Mouse (Mus musculus) brain, embryonic 14.5 days (tissue): ENCODE data around the gene Sat2. TPM values are rescaled to one million over a fixed set of nuclear protein-coding genes. Genes with fewer than 3 reads are reported as not detected.
"Not testable (repeated sequence)": the region's sequence is repeated elsewhere in the genome, so short reads cannot be mapped to it uniquely, and the experiment has no call there.

Experiments
- DNase-seq: peaks from one replicate; pipeline ENCODE4 v3.0.0-alpha.2; 2011; ENCODE audit warnings: low read depth
- CTCF ChIP-seq: fragments of 200-500 bp; IDR thresholded peaks from 2 replicates; pipeline ENCODE4 v1.5.1; 2012; ENCODE audit warnings: inconsistent platforms, mild to moderate bottlenecking, moderate library complexity, borderline replicate concordance; ENCODE audit not compliant: insufficient read depth, insufficient read length; ENCODE audit errors: extremely low read depth
- POLR2A ChIP-seq: fragments of 200-500 bp; IDR thresholded peaks from 2 replicates; pipeline ENCODE4 v1.6.1; 2012; ENCODE audit warnings: mild to moderate bottlenecking, inconsistent platforms, borderline replicate concordance; ENCODE audit not compliant: poor library complexity, insufficient read depth, insufficient read length, severe bottlenecking; ENCODE audit errors: extremely low read depth
- polyA plus RNA-seq: library from polyadenylated mRNA; depleted of rRNA; stranded (reverse); fragments of >200 nt; gene quantifications from 2 replicates; pipeline ENCODE4 v1.2.3, GENCODE M21; 2012

Gene Sat2
- polyA plus RNA-seq, 1 experiment: 13.7 TPM

DNA sequence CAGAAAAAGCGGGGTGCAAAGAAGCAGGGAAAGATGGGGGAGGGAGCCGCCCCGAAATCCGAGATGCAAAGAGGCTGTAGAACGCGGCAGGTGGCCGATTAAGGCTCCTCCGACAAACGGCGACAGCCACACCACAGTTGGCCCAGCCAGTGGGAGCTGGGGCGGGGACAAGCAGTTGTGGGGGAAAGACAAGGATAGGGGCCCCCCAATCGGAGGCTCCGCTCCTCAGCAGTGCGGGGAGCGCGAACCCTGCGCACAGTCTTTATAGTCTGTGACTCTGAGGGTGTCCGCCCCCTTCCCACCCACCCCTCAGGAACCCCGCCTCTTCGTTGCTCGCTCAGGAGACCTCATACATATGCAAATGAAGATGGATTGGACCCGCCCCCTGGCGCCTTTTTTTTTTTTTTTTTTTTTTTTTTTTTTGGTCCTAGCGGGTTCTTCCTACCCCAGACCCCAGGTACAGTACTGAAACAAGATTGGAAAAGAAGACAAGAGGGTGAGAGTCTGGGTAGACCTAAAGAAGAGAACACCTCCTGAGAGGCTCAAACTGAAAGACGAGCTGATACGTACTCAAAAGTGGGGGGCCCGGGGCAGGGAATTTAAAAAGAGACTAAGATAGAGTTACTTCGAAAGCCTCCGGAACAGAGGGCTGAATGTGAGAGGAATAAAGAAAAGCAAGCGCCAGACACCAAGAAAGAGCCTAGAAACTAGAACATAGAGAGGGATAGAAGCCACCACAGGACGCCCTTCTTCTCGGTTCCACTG is 15.9 kb upstream of the Sat2 start, which contains the start of gene Atp1b2:
TSS of gene Atp1b2 (minus strand) at position 217 of the 765 bp plus-strand sequence.
- TF ChIP-seq CTCF (no peak), POLR2A (peak; percentile 99; the same call in 1 of the 2 replicates)
- DNase-seq: peak; percentile 97

DNA sequence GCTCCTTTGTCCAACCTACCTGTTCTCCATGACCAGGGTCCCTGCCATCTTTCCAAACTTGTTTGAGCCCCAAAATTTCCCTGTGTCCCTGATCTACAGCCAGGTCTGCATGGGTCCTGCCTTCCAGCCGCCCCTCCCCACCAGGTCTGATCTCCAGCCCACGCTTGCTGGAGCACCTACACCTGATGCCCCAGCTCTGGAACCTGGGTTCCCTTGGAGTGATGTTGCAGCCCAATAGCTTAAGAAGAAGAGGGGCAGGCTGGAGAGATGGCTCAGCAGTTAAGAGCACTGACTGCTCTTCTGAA is 15.4 kb upstream of the Sat2 start:
- TF ChIP-seq CTCF (no peak), POLR2A (no peak)
- DNase-seq: no peak

DNA sequence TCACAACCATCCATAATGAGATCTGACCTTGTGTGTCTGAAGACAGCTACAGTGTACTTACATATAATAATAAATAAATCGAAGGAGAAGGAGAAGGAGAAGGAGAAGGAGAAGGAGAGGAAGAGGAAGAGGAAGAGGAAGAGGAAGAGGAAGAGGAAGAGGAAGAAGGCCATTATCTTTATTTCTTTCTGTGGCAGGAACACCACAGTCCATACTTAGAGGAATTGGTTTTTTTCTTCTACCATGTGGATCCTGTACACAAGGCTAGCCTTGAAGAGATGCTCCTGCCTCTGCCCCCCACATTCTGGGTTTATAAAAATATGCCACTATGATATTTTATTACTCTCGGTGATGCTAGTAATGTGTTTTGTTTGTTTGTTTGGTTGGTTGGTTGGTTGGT is 15.0 kb upstream of the Sat2 start:
- no peak for TF ChIP-seq CTCF
- no peak for TF ChIP-seq POLR2A
- no peak for DNase-seq

DNA sequence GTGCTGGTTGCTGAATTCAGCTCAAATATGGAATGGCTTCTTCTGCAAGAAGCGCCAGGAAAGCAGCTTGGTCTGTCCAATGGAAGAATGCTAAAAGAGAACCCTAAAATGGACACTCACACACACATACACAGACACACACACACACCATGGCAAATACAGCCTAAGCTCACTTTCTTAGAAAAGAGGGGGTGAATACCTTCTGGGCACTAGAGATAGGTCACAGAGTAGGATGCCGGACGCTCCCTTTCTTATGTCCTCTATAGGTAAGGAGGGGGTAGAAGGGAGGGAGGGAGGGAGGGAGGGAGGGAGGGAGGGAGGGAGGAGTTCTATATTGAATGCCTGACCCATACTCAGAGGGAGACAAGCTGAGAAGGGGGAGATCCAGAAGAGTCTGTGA is 13.3 kb upstream of the Sat2 start:
- no peak for DNase-seq
- TF ChIP-seq POLR2A (no peak), CTCF (no peak)

DNA sequence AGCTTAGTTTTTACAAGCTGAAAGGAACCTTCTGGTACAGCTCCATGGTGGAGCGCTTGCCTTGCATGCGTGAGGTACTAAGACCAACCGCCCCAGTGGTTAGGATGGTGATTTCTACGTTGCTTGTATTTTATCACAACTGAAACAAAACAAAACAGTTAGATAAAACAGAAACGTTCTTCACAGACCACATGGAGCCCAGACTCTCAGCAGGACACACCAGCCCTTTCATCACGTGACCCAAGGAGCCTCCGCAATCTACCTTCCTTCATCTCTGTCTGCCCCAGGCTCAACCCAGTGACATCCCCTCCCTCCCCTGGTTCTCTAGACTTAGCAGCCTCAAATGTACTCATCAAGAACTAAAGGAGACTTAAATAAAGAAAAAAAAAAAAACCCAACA is 12.4 kb upstream of the Sat2 start:
- no peak for TF ChIP-seq CTCF
- TF ChIP-seq POLR2A: no peak
- DNase-seq: no peak

DNA sequence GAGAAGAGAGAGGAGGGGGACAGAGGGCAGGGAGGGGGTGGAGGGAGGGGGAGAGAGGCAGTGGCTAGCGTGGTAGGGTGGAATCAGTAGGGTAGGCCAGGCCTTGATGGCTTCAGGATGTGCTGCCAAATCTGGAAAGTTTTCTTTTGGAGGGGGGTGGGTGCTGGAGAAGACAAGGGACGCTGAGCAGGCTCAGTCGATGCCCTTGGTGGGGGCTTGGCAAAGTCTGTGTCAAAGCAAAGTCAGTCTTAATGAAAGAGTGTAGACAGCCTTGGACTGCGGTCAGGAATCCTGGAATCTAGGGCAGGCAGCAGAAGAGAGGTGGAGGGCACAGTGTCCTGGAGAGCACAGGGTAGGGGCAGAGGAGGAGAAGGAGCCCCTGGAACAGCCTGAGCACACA is 10.9 kb upstream of the Sat2 start:
- no peak for DNase-seq
- TF ChIP-seq POLR2A (no peak), CTCF (no peak)

DNA sequence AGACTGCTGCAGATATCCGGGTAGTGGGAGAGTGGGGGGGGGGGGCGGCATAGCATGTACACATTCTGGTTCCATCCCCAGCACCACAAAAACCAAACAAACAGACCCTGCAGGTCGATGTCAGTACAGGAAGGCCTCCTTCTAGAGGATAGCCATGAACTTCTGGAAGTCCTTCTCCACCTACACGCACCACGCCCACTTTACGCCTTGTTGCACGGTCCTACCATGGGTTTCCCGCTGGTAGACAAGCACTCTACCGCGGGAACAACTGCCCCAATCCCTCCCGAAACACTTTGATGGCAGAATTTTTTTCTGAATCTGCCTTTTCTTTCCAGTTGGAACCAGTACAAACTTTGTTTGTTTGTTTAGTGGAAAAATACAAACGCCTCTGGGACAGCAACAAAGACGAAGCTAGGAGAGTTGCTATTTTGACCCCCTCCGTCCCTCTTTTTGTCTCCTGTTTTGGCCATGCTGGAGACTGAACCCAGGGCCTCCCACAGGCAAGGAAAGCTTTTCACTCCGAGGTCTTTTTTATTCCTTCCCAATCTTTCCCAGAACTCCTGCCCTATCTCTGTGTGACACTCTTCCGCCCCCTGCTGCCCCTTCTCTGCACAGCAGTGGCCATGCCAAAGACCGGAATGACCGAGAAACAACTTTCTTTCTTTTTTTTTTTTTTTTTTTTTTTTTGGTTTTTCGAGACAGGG is 8.1 kb upstream of the Sat2 start:
- TF ChIP-seq CTCF: peak; percentile 88
- no peak for TF ChIP-seq POLR2A

DNA sequence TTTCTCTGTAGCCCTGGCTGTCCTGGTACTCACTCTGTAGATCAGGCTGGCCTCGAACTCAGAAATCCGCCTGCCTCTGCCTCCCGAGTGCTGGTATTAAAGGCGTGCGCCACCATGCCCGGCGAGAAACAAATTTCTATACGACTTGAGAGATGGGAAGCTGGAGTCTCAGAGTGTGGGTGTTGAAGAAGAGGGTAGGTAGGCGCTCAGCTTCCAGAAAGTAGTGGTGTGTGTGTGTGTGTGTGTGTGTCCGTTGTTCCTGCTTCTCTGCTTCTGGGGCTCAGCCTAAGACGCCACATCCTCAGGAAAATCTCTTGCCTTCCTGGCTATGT is 7.6 kb upstream of the Sat2 start:
- not testable (repeated sequence) for DNase-seq

More for the DNA sequence above, 8.1 kb upstream of the Sat2 start:
- peak; percentile 85 for DNase-seq

DNA sequence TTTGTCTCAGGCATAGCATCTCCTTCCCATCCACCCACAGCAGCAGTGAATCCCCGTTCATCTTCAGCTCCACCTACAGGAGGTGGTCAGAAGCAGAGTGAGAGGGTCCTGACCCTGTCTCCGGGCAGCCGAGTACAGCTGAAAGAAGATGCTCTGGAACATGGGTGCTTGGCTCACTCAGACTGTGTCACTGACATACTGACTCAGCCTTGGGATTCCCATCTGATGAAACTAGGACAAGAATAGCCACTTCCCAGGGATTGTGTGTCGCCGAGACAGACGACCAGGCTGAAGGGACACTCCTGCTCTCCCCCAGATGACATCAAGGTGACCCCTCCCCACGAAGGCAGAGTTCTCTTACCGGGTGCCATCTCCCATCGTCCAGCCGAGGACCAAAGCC is 5.0 kb upstream of the Sat2 start:
- no peak for DNase-seq
- TF ChIP-seq CTCF (no peak), POLR2A (no peak)

DNA sequence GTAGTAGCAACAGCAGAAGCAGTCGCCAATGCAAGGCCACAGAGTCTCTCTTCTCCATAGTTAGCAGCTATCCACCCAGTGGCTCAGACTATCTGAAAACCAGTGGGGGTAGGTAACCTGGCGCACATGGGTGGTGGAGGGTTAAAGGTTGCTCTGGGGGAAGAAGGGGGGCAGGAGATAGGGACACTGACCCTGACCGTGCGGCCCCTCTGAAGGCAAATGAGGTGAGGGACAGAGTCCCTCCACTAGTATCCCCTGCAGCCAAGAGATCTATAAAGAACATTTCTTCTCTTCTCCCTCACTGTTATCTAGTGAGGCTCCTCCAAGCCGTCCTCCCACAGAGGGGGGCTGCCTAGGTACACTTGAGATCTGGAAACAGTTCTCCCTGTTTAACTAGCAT is 4.0 kb upstream of the Sat2 start, which contains the start of gene Shbg:
TSS of gene Shbg (minus strand) at position 101 of the 400 bp plus-strand sequence.
- TF ChIP-seq POLR2A (no peak), CTCF (no peak)
- no peak for DNase-seq

DNA sequence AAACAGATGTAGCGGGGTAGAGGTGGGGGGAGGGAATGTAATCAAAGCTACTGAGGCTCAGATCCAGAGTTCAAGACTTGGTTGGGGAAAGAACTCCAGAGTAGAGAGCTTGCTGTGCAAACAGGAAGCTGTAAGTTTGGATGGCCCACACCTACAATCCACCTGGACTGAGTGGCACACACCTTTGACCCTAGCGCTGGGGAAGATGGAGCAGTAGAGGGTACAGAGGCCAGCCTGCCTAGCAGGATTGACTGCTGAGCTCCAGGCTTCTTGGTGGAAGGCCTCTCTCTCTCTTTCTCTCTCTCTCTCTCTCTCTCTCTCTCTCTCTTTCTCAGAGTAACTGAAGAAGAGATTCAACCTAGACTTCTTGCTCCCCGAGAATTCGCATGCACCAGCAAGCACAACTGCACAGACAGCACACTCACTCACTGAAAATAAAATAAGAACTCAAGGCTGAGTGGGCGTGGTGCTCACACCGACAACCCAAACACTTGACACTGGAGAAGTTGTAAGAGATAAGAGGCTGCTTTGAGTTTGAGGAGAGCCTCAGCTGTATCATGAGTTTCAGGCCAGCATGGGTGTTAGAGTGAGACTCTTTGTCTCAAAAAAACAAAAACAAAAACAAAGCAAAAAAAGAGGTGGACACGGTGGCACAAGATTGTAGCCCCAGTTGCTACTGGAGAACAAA is 1.3 kb upstream of the Sat2 start:
- no peak for TF ChIP-seq CTCF
- no peak for TF ChIP-seq POLR2A
- DNase-seq: no peak

DNA sequence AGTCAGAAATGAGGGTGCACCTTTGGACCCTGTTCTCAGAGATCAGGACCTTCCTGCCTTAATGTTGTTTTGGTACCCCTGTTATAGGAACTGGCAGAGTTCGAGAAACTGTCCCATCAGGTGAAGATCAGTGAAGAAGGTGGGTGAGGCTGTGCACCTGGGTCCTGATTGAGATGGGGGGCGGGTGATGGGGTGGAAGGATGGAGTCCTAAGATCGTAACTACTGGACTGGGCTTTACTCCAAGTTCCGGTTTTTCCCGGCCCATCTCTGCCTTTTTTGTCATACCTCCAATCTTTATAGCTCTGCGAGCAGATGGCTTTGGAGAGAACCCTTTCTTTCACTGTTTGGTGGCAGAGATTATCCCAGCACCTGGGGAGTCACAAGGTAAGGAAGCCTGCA is 582 bp downstream of the Sat2 start:
- TF ChIP-seq CTCF (no peak), POLR2A (no peak)
- DNase-seq: peak; percentile 19
